Mouse (Mus musculus) adrenal gland, adult 18-20 months (tissue): ENCODE measurements around the gene Pmel. TPM values are rescaled to one million over a fixed set of nuclear protein-coding genes. Genes with fewer than 3 reads are reported as not detected.
A peak's percentile ranks its signal among the peaks of the same experiment; 100 is the strongest.

ENCODE experiments used
- DNase-seq, 2 experiments: peaks; one replicate each; pipeline ENCODE4 v3.0.0; 2021 to 2022; ENCODE audit warnings: low spot score in 2 of 2
- total RNA-seq, 2 experiments: library from RNA; stranded (reverse); gene quantifications; 1 replicate in 1 of 2; 2 replicates in 1 of 2; pipeline ENCODE4 v1.2.3; 2021

The Pmel gene
- total RNA-seq, 2 experiments from 2014 or later, result 0.42 to 1.1 TPM

GRCm38 (mm10) chr10:128747646-128748251, 43.8 kb downstream of the Pmel start, which contains the start of gene Pym1:
Gene Pym1 (plus strand): TSS chr10:128747889.
- DNase-seq, result peak; percentile 75 to 77

- DNase-seq, result peak; percentile 66 to 70
These were observed 44.4 kb downstream of the Pmel start for GRCm38 (mm10) chr10:128748252-128748864.

Other genes with a start within 250 kb of the Pmel start
- 100 to 1,000 TPM; 113 to 116 TPM for gene Smarcc2, start 244.9 kb upstream of the Pmel start, total RNA-seq
- 100 to 1,000 TPM; 816 to 933 TPM for gene Myl6, start 210.1 kb upstream of the Pmel start, total RNA-seq
- gene Myl6b, start 205.5 kb upstream of the Pmel start, total RNA-seq, result 10 to 100 TPM in 1 of 2 experiments, 1 to 10 TPM in 1; 5.3 to 11.6 TPM
- gene Esyt1, start 178.3 kb upstream of the Pmel start, total RNA-seq, result 10 to 100 TPM; 23.6 to 39.0 TPM
- 10 to 100 TPM; 14.5 TPM for gene Zc3h10, start 156.4 kb upstream of the Pmel start, total RNA-seq
- gene Rpl41, start 154.9 kb upstream of the Pmel start, total RNA-seq, result 1,000 to 10,000 TPM; 2,692 to 2,714 TPM
- gene Pa2g4, start 138.2 kb upstream of the Pmel start, total RNA-seq, result 10 to 100 TPM; 72.6 to 85.2 TPM
- 1 to 10 TPM; 2.6 to 4.0 TPM for gene Erbb3, start 114.5 kb upstream of the Pmel start, total RNA-seq
- gene Rps26, start 77.4 kb upstream of the Pmel start, total RNA-seq, result 100 to 1,000 TPM; 564 to 729 TPM
- gene Ikzf4, start 58.2 kb upstream of the Pmel start, total RNA-seq, result 1 to 10 TPM; 2.3 TPM
- gene Suox, start 30.1 kb upstream of the Pmel start, total RNA-seq, result 10 to 100 TPM; 29.4 to 37.6 TPM
- gene Rab5b, start 7.9 kb upstream of the Pmel start, total RNA-seq, result 100 to 1,000 TPM; 112 to 122 TPM
- 10 to 100 TPM; 12.8 to 13.1 TPM for gene Cdk2, start 836 bp downstream of the Pmel start, total RNA-seq
- gene Dgka, start 40.7 kb downstream of the Pmel start, total RNA-seq, result 10 to 100 TPM; 16.3 to 18.1 TPM
- 10 to 100 TPM; 21.6 to 23.8 TPM for gene Pym1, start 43.7 kb downstream of the Pmel start, total RNA-seq
- gene Mmp19, start 86.7 kb downstream of the Pmel start, total RNA-seq, result 10 to 100 TPM; 33.1 to 41.7 TPM
- 10 to 100 TPM; 60.0 to 67.1 TPM for gene Dnajc14, start 99.9 kb downstream of the Pmel start, total RNA-seq
- gene Tmem198b, start 100.2 kb downstream of the Pmel start, total RNA-seq, result 1 to 10 TPM; 6.7 to 7.6 TPM
- gene Sarnp, start 113.1 kb downstream of the Pmel start, total RNA-seq, result 10 to 100 TPM; 52.6 to 53.4 TPM
- gene Ormdl2, start 117.5 kb downstream of the Pmel start, total RNA-seq, result 10 to 100 TPM; 45.2 to 52.3 TPM
- gene Gdf11, start 187.5 kb downstream of the Pmel start, total RNA-seq, result 1 to 10 TPM; 1.4 to 1.9 TPM
- gene Cd63, start 196.8 kb downstream of the Pmel start, total RNA-seq, result 100 to 1,000 TPM; 288 to 358 TPM
- 10 to 100 TPM in 1 of 2 experiments, 1 to 10 TPM in 1; 9.8 to 11.8 TPM for gene Rdh5, start 218.7 kb downstream of the Pmel start, total RNA-seq
- 100 to 1,000 TPM; 177 to 191 TPM for gene Bloc1s1, start 219.8 kb downstream of the Pmel start, total RNA-seq
- gene Itga7, start 229.6 kb downstream of the Pmel start, total RNA-seq, result 10 to 100 TPM; 10.7 to 25.7 TPM